Comparison of ENCODE assay signal across 21 mouse cellular contexts in genomic region chr10:3785362-3785761, GRCm38 (mm10). TPM values are rescaled to one million over a fixed set of nuclear protein-coding genes. Genes with fewer than 3 reads are reported as not detected.
DNase-seq lines count a peak whose midpoint lies in the region; ATAC-seq and TF ChIP-seq lines count a peak whose summit lies in the region.
"Had no signal": no experiment of that assay in that cellular context is flagged by ENCODE, and none has a peak within 500 bp of the region (broad histone marks: within the 10 kb centered on the region; RNA-seq: fewer than 3 reads in every experiment).

No protein-coding gene starts in this region.

- no peaks in the 10 kb centered on the region for H3K27me3 ChIP-seq in embryonic facial prominence, embryonic 13.5 days
- H3K27me3 ChIP-seq in embryonic facial prominence, embryonic 10.5 days (replicated peaks; ENCODE audit: low read depth, poor library complexity, severe bottlenecking): no peaks in the 10 kb centered on the region
- H3K27me3 ChIP-seq in lung, postnatal 0 days (replicated peaks; ENCODE audit: insufficient read depth, low read length): no peaks in the 10 kb centered on the region
- no peaks in the 10 kb centered on the region for H3K27me3 ChIP-seq in limb, embryonic 13.5 days
- H3K27me3 ChIP-seq: heart, embryonic 15.5 days; hindbrain, embryonic 12.5 days; neural tube, embryonic 15.5 days; stomach, embryonic 15.5 days had no signal

- no peak overlapping the region for H3K4me2 ChIP-seq in embryonic facial prominence, embryonic 13.5 days
- no peak overlapping the region for H3K4me2 ChIP-seq in lung, postnatal 0 days (replicated peaks; ENCODE audit: low read depth, low read length)
- no peak overlapping the region for H3K4me2 ChIP-seq in limb, embryonic 13.5 days (replicated peaks)
- H3K4me2 ChIP-seq: heart, embryonic 15.5 days; hindbrain, embryonic 12.5 days; neural tube, embryonic 15.5 days; stomach, embryonic 15.5 days had no signal

- DNase-seq in embryonic facial prominence, embryonic 10.5 days (ENCODE audit: low spot score): no peak
- peak; percentile 30 to 35 for DNase-seq in heart, postnatal 10 days
- no peak for DNase-seq in heart, adult 11 months
- DNase-seq in lung, postnatal 0 days (ENCODE audit: low spot score): peak; percentile 40
- no peak for DNase-seq in lung, postnatal 4 days
- DNase-seq in testis, postnatal 10 days (ENCODE audit: low spot score): no peak
- DNase-seq: adrenal gland, postnatal 25 days; cerebellum, adult 11-12 months; cerebellum, postnatal 14 days; gastrocnemius, postnatal 14 days; layer of hippocampus, adult 9-11 months; thymus, adult 2 months had no signal

- H3K4me3 ChIP-seq in embryonic facial prominence, embryonic 13.5 days: no peak overlapping the region
- no peak overlapping the region for H3K4me3 ChIP-seq in embryonic facial prominence, embryonic 10.5 days
- no peak overlapping the region for H3K4me3 ChIP-seq in lung, postnatal 0 days (ENCODE audit: low read depth, low read length)
- H3K4me3 ChIP-seq in limb, embryonic 13.5 days: no peak overlapping the region
- H3K4me3 ChIP-seq: heart, embryonic 15.5 days; hindbrain, embryonic 12.5 days; neural tube, embryonic 15.5 days; stomach, embryonic 15.5 days had no signal

- ATAC-seq in embryonic facial prominence, embryonic 13.5 days (ENCODE audit: insufficient number of reproducible peaks, insufficient read depth, low FRiP score, low TSS enrichment, low read depth): no peak
- ATAC-seq in lung, postnatal 0 days: no peak
- peak; percentile 32; the same call in 1 of the 2 replicates for ATAC-seq in limb, embryonic 13.5 days (ENCODE audit: low FRiP score, low read depth)
- ATAC-seq: midbrain, embryonic 16.5 days had no signal

- H3K9me3 ChIP-seq in embryonic facial prominence, embryonic 13.5 days: no peaks in the 10 kb centered on the region
- no peaks in the 10 kb centered on the region for H3K9me3 ChIP-seq in embryonic facial prominence, embryonic 10.5 days
- no peaks in the 10 kb centered on the region for H3K9me3 ChIP-seq in lung, postnatal 0 days (ENCODE audit: low read length)
- H3K9me3 ChIP-seq in limb, embryonic 13.5 days: no peaks in the 10 kb centered on the region
- H3K9me3 ChIP-seq: G1E; heart, embryonic 15.5 days; hindbrain, embryonic 12.5 days; neural tube, embryonic 15.5 days; stomach, embryonic 15.5 days had no signal

- no peaks in the 10 kb centered on the region for H3K36me3 ChIP-seq in embryonic facial prominence, embryonic 13.5 days
- H3K36me3 ChIP-seq in embryonic facial prominence, embryonic 10.5 days (replicated peaks): no peaks in the 10 kb centered on the region
- H3K36me3 ChIP-seq in lung, postnatal 0 days (ENCODE audit: insufficient read depth, low read length): no peaks in the 10 kb centered on the region
- no peaks in the 10 kb centered on the region for H3K36me3 ChIP-seq in limb, embryonic 13.5 days
- H3K36me3 ChIP-seq: G1E; heart, embryonic 15.5 days; hindbrain, embryonic 12.5 days; neural tube, embryonic 15.5 days; stomach, embryonic 15.5 days had no signal

- WGBS in embryonic facial prominence, embryonic 13.5 days: 62% methylated on average over 4 of the region's 4 CpGs
- 93% methylated on average over 4 of the region's 4 CpGs for WGBS in embryonic facial prominence, embryonic 10.5 days
- 66% methylated on average over 4 of the region's 4 CpGs for WGBS in lung, postnatal 0 days
- WGBS in limb, embryonic 13.5 days: 53% methylated on average over 4 of the region's 4 CpGs

- intact Hi-C loops in heart, postnatal 10 days (cut with DNase I): no loop called here

- H3K4me1 ChIP-seq in embryonic facial prominence, embryonic 13.5 days: peaks cover 15% of the 10 kb centered on the region; the same call in 1 of the 2 replicates
- peaks cover 7% of the 10 kb centered on the region for H3K4me1 ChIP-seq in embryonic facial prominence, embryonic 10.5 days
- 0 out of 2 replicates have a peak, but pooled peaks cover 2% of the 10 kb centered on the region for H3K4me1 ChIP-seq in lung, postnatal 0 days (ENCODE audit: insufficient read depth, low read depth, low read length)
- peaks cover 39% of the 10 kb centered on the region for H3K4me1 ChIP-seq in limb, embryonic 13.5 days
- H3K4me1 ChIP-seq: heart, embryonic 15.5 days; hindbrain, embryonic 12.5 days; stomach, embryonic 15.5 days had no signal

- TF ChIP-seq CTCF in lung, postnatal 0 days (IDR thresholded peaks at IDR 0.05): no peak

- TF ChIP-seq EP300 in lung, postnatal 0 days (IDR thresholded peaks at IDR 0.05): no peak

- H3K27ac ChIP-seq in embryonic facial prominence, embryonic 13.5 days: peak overlapping the region; percentile 28; the same call in 1 of the 2 replicates
- no peak overlapping the region for H3K27ac ChIP-seq in embryonic facial prominence, embryonic 10.5 days (replicated peaks)
- no peak overlapping the region for H3K27ac ChIP-seq in lung, postnatal 0 days (ENCODE audit: low read length)
- H3K27ac ChIP-seq in limb, embryonic 13.5 days: peak overlapping the region; percentile 39; the same call in 1 of the 2 replicates
- H3K27ac ChIP-seq: heart, embryonic 15.5 days; hindbrain, embryonic 12.5 days; liver, embryonic 14.5 days; neural tube, embryonic 15.5 days; stomach, embryonic 15.5 days had no signal

- H3K9ac ChIP-seq in embryonic facial prominence, embryonic 13.5 days: no peak overlapping the region
- no peak overlapping the region for H3K9ac ChIP-seq in lung, postnatal 0 days (replicated peaks; ENCODE audit: low read depth)
- H3K9ac ChIP-seq in limb, embryonic 13.5 days: no peak overlapping the region
- H3K9ac ChIP-seq: heart, embryonic 15.5 days; hindbrain, embryonic 12.5 days; liver, embryonic 14.5 days; neural tube, embryonic 15.5 days; stomach, embryonic 15.5 days had no signal

RNA-seq across cellular contexts. Expression of gene Plekhg1, which starts 45.2 kb away (rescaled TPM):
- polyA plus RNA-seq in embryonic facial prominence, embryonic 13.5 days (2015; fragmentation: Nextera tagmentation; extraction: Ambion mirVana): 18.4 and 21.8 TPM in 2 replicates
- 13.7 and 14.4 TPM in 2 replicates for polyA plus RNA-seq in embryonic facial prominence, embryonic 10.5 days (2016; fragmentation: Nextera tagmentation; extraction: Ambion mirVana)
- total RNA-seq in heart, postnatal 10 days (2021): 10 to 100 TPM; 23.3 to 23.4 TPM
- polyA plus RNA-seq in lung, postnatal 0 days (2015; fragmentation: Nextera tagmentation; extraction: Ambion mirVana): 6.0 and 7.2 TPM in 2 replicates
- polyA plus RNA-seq in limb, embryonic 13.5 days (2015; fragmentation: Nextera tagmentation; extraction: Ambion mirVana): 15.9 and 16.9 TPM in 2 replicates

Comparison
In these comparisons a context has a peak if more than half of its experiments do, and no peak if none do; other contexts are left out.
1. H3K27ac ChIP-seq: peak in embryonic facial prominence, embryonic 13.5 days (single experiment) and limb, embryonic 13.5 days (single experiment); none in embryonic facial prominence, embryonic 10.5 days (single experiment) and lung, postnatal 0 days (single experiment).
2. DNase-seq: peak in heart, postnatal 10 days (2 of 2) and lung, postnatal 0 days (single experiment); none in embryonic facial prominence, embryonic 10.5 days (single experiment), heart, adult 11 months (single experiment), lung, postnatal 4 days (0 of 2) and testis, postnatal 10 days (single experiment).